Mouse (Mus musculus) WW6 (cell line): Measurements from ENCODE around the gene Nsun3.
"Not testable (repeated sequence)": the region's sequence is repeated elsewhere in the genome, so short reads cannot be mapped to it uniquely, and the experiment has no call there.

Source experiments
- DNase-seq: peaks from one replicate; pipeline ENCODE4 v3.0.0-alpha.2; 2013; ENCODE audit warnings: low read depth, low spot score

Gene Nsun3

DNA sequence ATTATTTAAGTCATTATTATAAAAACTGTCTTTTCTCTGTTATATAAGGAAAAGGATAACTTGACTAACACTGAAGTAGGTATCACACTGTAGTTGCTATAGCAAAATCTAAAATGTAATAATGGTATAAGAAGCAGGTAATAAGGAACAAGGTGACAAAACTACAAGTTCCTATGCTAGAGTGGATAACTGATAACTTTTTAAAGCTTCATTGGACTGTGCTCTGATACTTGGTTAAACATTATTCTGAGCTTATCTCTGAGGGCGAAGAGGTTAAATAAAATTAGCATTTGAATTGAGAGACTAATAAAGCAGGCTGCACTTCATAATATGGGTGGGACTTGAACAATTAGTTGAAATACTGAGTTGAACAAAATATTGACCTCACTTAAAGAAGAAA, 33.0 kb downstream of the Nsun3 start:
- no peak for DNase-seq

DNA sequence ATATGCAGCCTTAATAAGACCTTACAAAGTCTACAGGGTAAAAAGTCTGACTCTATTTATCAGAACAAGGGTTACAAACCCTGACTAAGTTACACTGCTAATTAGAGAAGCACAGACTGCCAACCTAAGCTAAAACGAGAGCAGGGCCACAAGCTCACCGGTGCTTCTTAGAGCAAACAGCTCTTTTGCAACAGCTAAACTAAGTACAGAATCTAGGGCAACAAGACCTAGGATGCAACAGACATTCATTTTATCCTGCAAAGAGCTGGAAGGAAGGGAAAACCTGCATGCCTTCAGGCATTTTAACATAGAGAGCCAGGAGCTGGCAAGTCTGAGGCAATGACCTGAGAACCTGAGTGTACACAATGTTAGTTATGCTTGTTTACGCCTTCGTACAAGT, 33.5 kb downstream of the Nsun3 start:
- DNase-seq: no peak

GRCm38 (mm10) chr16:62745875-62746274, 40.7 kb downstream of the Nsun3 start:
- no peak for DNase-seq

- DNase-seq: no peak
These were observed 52.3 kb downstream of the Nsun3 start for GRCm38 (mm10) chr16:62734359-62734758.

- no peak for DNase-seq
These were observed 56.3 kb downstream of the Nsun3 start for GRCm38 (mm10) chr16:62730291-62730690.

- no peak for DNase-seq
These were observed 56.8 kb downstream of the Nsun3 start for GRCm38 (mm10) chr16:62729846-62730245.

GRCm38 (mm10) chr16:62718255-62718654, 68.4 kb downstream of the Nsun3 start:
- not testable (repeated sequence) for DNase-seq

DNA sequence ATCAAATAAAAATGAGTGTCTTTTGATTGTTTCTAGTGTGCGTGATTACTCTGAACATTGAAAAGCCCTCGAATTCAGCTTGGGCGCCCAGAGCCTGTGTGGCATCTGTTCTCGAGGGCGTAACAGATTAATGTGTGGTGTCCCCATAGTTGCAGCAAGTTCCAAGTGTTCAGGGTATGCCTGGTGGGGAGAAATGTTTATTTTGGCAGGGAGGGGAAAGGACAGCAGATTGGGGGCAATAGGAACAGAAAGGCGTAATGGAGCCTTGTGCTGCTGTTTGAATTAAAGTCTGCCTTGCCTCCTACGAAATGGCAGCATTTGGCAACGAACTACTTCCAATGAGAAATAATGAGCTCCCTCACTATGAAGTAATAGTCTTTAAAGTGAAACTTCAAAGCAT, 96.2 kb downstream of the Nsun3 start:
- DNase-seq: no peak

- no peak for DNase-seq
These were observed 100.5 kb downstream of the Nsun3 start for GRCm38 (mm10) chr16:62686073-62686472.

DNA sequence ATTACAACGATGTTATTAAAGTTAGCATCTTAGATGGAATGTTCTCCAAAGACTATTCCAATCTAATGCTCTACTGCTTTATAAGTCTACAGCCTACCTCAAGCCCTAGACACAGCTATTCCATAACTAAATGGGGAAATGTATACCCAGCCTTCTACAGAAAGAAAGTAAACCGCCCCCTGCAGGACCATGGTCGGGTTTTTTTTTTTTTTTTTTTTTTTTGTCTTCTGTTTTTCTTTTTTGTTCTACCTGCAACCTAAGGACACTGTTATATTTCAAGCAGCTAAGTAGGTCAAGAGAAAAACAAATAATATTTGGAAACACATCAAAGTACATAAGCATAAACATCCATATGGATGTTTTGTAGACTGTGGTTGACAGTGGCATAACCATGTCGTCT, 101.1 kb downstream of the Nsun3 start:
- DNase-seq: no peak
